Mouse (Mus musculus) midbrain, embryonic 14.5 days (tissue): ENCODE results near the gene Kcnip4. TPM values are rescaled to one million over a fixed set of nuclear protein-coding genes. Genes with fewer than 3 reads are reported as not detected.

Source experiments
- ATAC-seq: fragments of 200-750 bp; cut with Nextera tagmentation; 2 replicates; pipeline ENCODE4 v1.8.0; 2017; ENCODE audit warnings: moderate number of reproducible peaks, moderate library complexity; ENCODE audit not compliant: low FRiP score, low TSS enrichment
- DNase-seq: peaks from one replicate; pipeline ENCODE4 v3.0.0-alpha.2; 2015
- H3K27ac ChIP-seq: fragments of 300-500 bp; sonication (generic); replicated peaks from 2 replicates; pipeline ENCODE4 v1.5.1; 2014; ENCODE audit warnings: mild to moderate bottlenecking, low read depth, low read length, moderate library complexity
- H3K27me3 ChIP-seq: fragments of 300-500 bp; sonication (generic); 2 replicates; pipeline ENCODE4 v1.6.1; 2014; ENCODE audit warnings: low read length, control low read depth, mixed read lengths; ENCODE audit not compliant: control insufficient read depth, insufficient read depth
- H3K36me3 ChIP-seq: fragments of 300-500 bp; sonication (generic); 2 replicates; pipeline ENCODE4 v1.6.1; 2014; ENCODE audit warnings: low read length, control low read depth; ENCODE audit not compliant: control insufficient read depth, insufficient read depth
- H3K4me1 ChIP-seq: fragments of 300-500 bp; sonication (generic); 2 replicates; pipeline ENCODE4 v1.6.1; 2014; ENCODE audit warnings: mild to moderate bottlenecking, antibody characterized with exemption, low read length, control low read depth; ENCODE audit not compliant: control insufficient read depth, insufficient read depth
- H3K4me2 ChIP-seq: fragments of 300-500 bp; sonication (generic); 2 replicates; pipeline ENCODE4 v1.6.1; 2014; ENCODE audit warnings: mild to moderate bottlenecking, low read length, moderate library complexity
- H3K4me3 ChIP-seq: fragments of 300-500 bp; sonication (generic); replicated peaks from 2 replicates; pipeline ENCODE4 v1.5.1; 2014; ENCODE audit warnings: low read depth, low read length
- H3K9ac ChIP-seq: fragments of 300-500 bp; sonication (generic); replicated peaks from 2 replicates; pipeline ENCODE4 v1.6.1; 2014; ENCODE audit warnings: mild to moderate bottlenecking, low read length, moderate library complexity
- H3K9me3 ChIP-seq: fragments of 300-500 bp; sonication (generic); 2 replicates; pipeline ENCODE4 v1.6.1; 2016; ENCODE audit warnings: low read length, control low read depth, mixed read lengths; ENCODE audit not compliant: control insufficient read depth
- WGBS: fragments of 180-500 bp; shearing (Covaris S2); extraction: QIAGEN DNeasy Blood & Tissue Kit; methylation state at CpG from one replicate; pipeline ENCODE4 v1.1.7; 2014; 5-methylcytosine and 5-hydroxymethylcytosine counted together
- polyA plus RNA-seq: library from polyadenylated mRNA; unstranded; fragments of >200 nt; fragmentation: Nextera tagmentation; extraction: Ambion mirVana; gene quantifications from 2 replicates; pipeline ENCODE4 v1.2.1, GENCODE M21; 2014

Gene Kcnip4
- polyA plus RNA-seq, 1 experiment from 2014 or later = 18.6 TPM

DNA sequence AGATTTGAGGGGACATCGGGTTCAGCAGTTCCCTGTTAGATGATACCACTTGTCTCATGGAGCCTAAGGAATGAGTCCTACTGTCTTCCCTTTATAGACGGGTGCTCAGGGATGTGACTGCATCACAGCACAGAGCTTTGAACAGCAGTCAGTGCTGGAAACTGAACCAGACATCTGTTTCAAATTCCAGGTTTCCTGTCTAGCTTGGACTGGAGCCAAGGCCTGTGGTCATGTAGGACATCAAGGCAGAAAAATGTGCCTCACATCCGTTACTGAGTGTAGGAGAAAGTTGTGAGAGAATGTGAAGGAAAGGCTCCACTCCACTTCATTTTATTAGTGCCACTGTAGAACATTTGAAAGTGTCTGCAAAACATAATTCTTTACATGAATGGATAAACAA, 1122.2 kb downstream of the Kcnip4 start:
- Histone ChIP-seq H3K4me2 (no peak overlapping the region), H3K9me3 (no peaks in the 10 kb centered on the region), H3K4me3 (no peak overlapping the region), H3K27me3 (no peaks in the 10 kb centered on the region), H3K4me1 (no peaks in the 10 kb centered on the region), H3K9ac (no peak overlapping the region), H3K27ac (no peak overlapping the region), H3K36me3 (peaks cover 8% of the 10 kb centered on the region; the same call in 1 of the 2 replicates)
- 84% methylated on average over 3 of the region's 3 CpGs for whole genome bisulfite sequencing
- ATAC-seq (no peak), DNase-seq (peak; percentile 14)

DNA sequence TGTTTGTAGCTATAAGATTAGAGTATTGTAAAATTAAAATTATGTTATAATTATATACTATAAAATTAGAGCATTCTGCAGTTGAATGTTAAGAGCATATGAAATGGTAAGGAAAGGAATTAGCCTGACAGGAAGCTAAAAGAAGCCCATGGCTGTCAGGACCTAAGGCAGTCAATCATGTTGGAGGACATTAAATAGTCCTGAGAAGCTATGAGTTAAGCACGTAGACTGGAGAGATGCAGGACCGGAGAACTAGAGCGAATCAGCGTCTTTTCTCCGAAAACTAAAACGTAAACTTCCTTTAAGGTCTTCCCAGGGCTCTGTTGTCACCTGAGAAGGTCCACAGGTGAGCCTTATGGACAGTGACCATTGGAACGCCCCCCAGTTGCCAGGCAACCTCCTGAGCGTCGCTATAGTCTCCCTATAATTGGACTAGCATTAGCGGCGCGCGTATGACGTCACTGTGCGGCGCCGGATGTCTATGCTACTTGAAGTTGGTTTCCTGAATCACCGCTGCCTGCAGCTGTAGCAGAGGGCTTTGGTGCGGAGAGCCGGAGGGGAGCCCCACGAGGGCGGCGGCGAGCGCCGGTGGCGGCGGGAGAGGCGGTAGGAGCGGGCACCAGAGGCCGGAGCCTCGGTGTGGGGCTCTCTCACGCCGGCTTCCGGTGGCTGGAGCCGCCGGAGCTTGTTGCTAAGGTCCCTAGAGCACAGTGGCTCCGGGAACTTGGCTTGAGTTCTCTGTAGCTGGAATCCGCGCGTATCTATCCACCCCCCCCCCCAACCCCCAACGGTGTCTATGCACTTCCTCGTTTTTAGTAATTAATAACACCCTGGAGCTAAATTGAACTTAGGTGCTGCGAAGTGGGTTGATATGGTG, 1152.6 kb downstream of the Kcnip4 start:
- peak overlapping the region; percentile 87 for H3K4me3 ChIP-seq
- H3K36me3 ChIP-seq = peaks cover 19% of the 10 kb centered on the region
- no peaks in the 10 kb centered on the region for H3K9me3 ChIP-seq
- peaks cover 7% of the 10 kb centered on the region; the same call in 1 of the 2 replicates for H3K4me1 ChIP-seq
- ATAC-seq = peak; percentile 100
- WGBS = under 1% methylated on average over 43 of the region's 44 CpGs
- H3K27ac ChIP-seq = peak overlapping the region; percentile 55
- DNase-seq = peak; percentile 99
- peak overlapping the region; percentile 63 for H3K4me2 ChIP-seq
- H3K27me3 ChIP-seq = no peaks in the 10 kb centered on the region
- H3K9ac ChIP-seq = peak overlapping the region; percentile 70

DNA sequence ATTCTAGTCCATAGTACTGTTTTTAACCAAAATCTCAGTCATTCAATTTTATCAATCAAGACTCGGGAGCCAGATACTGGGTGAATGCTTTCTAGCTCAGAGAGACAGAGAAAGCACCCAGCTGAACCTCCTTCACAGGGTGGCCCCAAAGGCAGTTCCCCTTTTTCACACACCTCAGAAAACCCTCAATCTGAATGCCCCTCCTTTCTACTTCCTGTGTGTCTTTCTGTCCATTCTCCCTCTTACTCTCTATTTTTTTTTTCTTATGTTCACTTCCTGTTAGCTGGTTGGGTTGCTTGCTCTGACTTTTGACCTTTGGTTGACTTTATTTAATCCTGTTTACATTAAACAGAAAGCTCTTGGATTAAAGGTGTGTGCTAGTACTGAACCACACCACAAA, 1175.4 kb downstream of the Kcnip4 start:
- no peak for DNase-seq
- H3K36me3 ChIP-seq = no peaks in the 10 kb centered on the region
- H3K4me2 ChIP-seq = no peak overlapping the region
- peaks cover 3% of the 10 kb centered on the region; the same call in 1 of the 2 replicates for H3K27me3 ChIP-seq
- ATAC-seq = no peak
- no peaks in the 10 kb centered on the region for H3K4me1 ChIP-seq
- no peak overlapping the region for H3K4me3 ChIP-seq
- H3K27ac ChIP-seq = no peak overlapping the region
- no peaks in the 10 kb centered on the region for H3K9me3 ChIP-seq
- H3K9ac ChIP-seq = no peak overlapping the region
- WGBS = 88% methylated on average over 1 of the region's 1 CpGs

- H3K4me2 ChIP-seq = no peak overlapping the region
- H3K9me3 ChIP-seq = no peaks in the 10 kb centered on the region
- no peak overlapping the region for H3K9ac ChIP-seq
- H3K27ac ChIP-seq = no peak overlapping the region
- no peaks in the 10 kb centered on the region for H3K36me3 ChIP-seq
- WGBS = 95% methylated on average over 2 of the region's 2 CpGs
- H3K4me1 ChIP-seq = no peaks in the 10 kb centered on the region
- no peak overlapping the region for H3K4me3 ChIP-seq
- ATAC-seq (peak; percentile 6; the same call in 1 of the 2 replicates), DNase-seq (no peak)
- peaks cover 4% of the 10 kb centered on the region; the same call in 1 of the 2 replicates for H3K27me3 ChIP-seq
Observed at GRCm38 (mm10) chr5:48345983-48346648, 1178.6 kb downstream of the Kcnip4 start.

DNA sequence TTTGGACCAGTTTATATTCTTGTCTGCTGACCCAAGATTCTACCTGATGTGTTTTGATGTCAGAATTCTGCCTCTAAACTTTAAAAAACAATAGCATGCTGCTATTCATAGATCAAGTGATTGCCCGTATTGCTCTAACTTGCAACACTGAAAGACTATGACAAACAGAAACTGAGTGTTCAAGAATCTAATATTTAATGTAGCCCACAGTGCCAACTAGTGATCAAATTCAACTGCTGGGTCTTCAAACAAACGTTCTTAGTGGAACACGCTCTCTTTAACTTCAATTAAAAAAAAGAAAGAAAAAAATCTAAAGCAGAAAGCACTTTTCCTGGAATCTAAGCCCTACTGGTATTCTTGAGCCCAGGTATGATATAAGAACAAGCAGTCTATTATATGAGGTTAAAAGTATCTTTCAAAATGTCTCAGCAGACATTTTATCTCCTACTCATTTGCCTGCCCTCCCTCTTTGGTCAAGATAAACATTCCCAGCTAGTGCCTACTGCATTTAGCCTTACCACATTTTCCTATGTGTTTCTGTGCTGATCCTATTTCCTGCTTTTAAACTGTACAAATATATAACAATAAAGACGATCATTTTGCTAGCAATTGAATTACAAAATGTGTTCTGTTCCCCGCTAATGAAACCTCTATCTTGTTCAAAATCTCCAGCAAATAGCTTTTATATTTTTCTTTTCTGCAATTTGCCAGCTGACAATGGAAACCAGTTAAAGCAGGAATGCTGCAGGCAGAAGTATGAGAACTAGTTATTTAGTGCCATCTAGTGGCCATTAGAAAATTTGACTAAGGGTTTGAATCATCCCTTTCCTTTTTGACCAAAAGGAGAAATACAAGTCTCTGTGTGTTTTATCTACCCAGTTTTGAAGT, 1179.4 kb downstream of the Kcnip4 start:
- H3K4me3 ChIP-seq = no peak overlapping the region
- H3K9ac ChIP-seq = no peak overlapping the region
- H3K4me1 ChIP-seq = no peaks in the 10 kb centered on the region
- peaks cover 8% of the 10 kb centered on the region; the same call in 1 of the 2 replicates for H3K27me3 ChIP-seq
- no peak overlapping the region for H3K4me2 ChIP-seq
- ATAC-seq (peak; percentile 74; the same call in 1 of the 2 replicates), DNase-seq (peak; percentile 87)
- no peaks in the 10 kb centered on the region for H3K9me3 ChIP-seq
- no peak overlapping the region for H3K27ac ChIP-seq
- 52% methylated on average over 5 of the region's 5 CpGs for WGBS
- H3K36me3 ChIP-seq = no peaks in the 10 kb centered on the region

GRCm38 (mm10) chr5:48340808-48341433, 1183.8 kb downstream of the Kcnip4 start:
- WGBS = 32% methylated on average over 7 of the region's 7 CpGs
- no peaks in the 10 kb centered on the region for H3K9me3 ChIP-seq
- H3K9ac ChIP-seq = no peak overlapping the region
- DNase-seq (no peak), ATAC-seq (no peak)
- no peaks in the 10 kb centered on the region for H3K4me1 ChIP-seq
- H3K36me3 ChIP-seq = no peaks in the 10 kb centered on the region
- H3K27me3 ChIP-seq = peaks cover 25% of the 10 kb centered on the region
- no peak overlapping the region for H3K4me3 ChIP-seq
- H3K4me2 ChIP-seq = no peak overlapping the region
- H3K27ac ChIP-seq = no peak overlapping the region
